12 mouse cellular contexts compared by ENCODE assay signal in the genomic region with DNA sequence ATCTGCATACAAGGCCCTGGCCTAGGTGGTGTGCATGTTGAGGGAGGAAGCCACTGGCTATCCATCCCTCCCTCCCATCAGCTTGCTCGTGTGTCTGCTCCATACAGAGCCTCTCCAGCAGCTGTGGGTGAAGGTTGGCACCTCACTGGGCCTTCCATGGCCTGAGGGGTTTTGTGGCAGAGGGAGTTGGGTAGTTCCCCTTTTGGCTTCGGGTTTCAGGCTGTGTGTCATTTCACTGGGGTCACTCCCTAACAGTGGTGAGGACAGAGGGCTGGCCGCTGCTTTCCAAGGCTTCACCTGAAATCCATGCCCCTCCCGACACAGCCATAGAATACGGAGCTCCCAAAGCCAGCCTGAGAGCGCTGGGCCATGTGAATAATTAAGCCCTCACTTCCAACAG.
A peak's percentile ranks its signal among the peaks of the same experiment; 100 is the strongest.
DNase-seq lines count a peak whose midpoint lies in the region; ATAC-seq and TF ChIP-seq lines count a peak whose summit lies in the region.
"Had no signal": no experiment of that assay in that cellular context is flagged by ENCODE, and none has a peak within 500 bp of the region (broad histone marks: within the 10 kb centered on the region; RNA-seq: fewer than 3 reads in every experiment).

No protein-coding gene starts in this region.

- no peak for ATAC-seq in forebrain, embryonic 12.5 days (ENCODE audit: low FRiP score)
- no peak for ATAC-seq in forebrain, embryonic 16.5 days
- ATAC-seq in embryonic facial prominence, embryonic 12.5 days (ENCODE audit: insufficient number of reproducible peaks, insufficient read depth, low FRiP score, low TSS enrichment) = no peak
- no peak for ATAC-seq in limb, embryonic 14.5 days (ENCODE audit: low FRiP score, low read depth)
- no peak for ATAC-seq in stomach, postnatal 0 days (ENCODE audit: low FRiP score, low TSS enrichment)
- ATAC-seq: lung, postnatal 0 days had no signal

- no peaks in the 10 kb centered on the region for H3K9me3 ChIP-seq in forebrain, embryonic 12.5 days
- no peaks in the 10 kb centered on the region for H3K9me3 ChIP-seq in forebrain, embryonic 16.5 days (ENCODE audit: control insufficient read depth, low read length)
- no peaks in the 10 kb centered on the region for H3K9me3 ChIP-seq in embryonic facial prominence, embryonic 12.5 days
- no peaks in the 10 kb centered on the region for H3K9me3 ChIP-seq in limb, embryonic 14.5 days (ENCODE audit: control insufficient read depth, low read length)
- H3K9me3 ChIP-seq in stomach, postnatal 0 days (ENCODE audit: control insufficient read depth, low read length) = no peaks in the 10 kb centered on the region

- DNase-seq in layer of hippocampus, adult 2 months (ENCODE audit: low spot score in 2 of 2) = no peak
- no peak for DNase-seq in layer of hippocampus, adult 18-20 months (ENCODE audit: low spot score in 2 of 2)
- DNase-seq in limb, embryonic 14.5 days (ENCODE audit: low spot score) = no peak
- no peak for DNase-seq in stomach, postnatal 0 days (ENCODE audit: low spot score)
- no peak for DNase-seq in thymus, postnatal 0 days (ENCODE audit: low spot score)
- DNase-seq: adrenal gland, adult 2 months; B cell, adult 2 months; retina, postnatal 1 day had no signal

- TF ChIP-seq CTCF in layer of hippocampus, adult 2 months (conservative IDR thresholded peaks at IDR 0.05) = no peak
- TF ChIP-seq CTCF in stomach, postnatal 0 days (IDR thresholded peaks at IDR 0.05; ENCODE audit: low read depth) = no peak

- H3K4me2 ChIP-seq in forebrain, embryonic 12.5 days = no peak overlapping the region
- H3K4me2 ChIP-seq in forebrain, embryonic 16.5 days (ENCODE audit: low read length) = no peak overlapping the region
- H3K4me2 ChIP-seq in embryonic facial prominence, embryonic 12.5 days (replicated peaks) = no peak overlapping the region
- H3K4me2 ChIP-seq in limb, embryonic 14.5 days (replicated peaks; ENCODE audit: low read depth, low read length, severe bottlenecking) = no peak overlapping the region
- H3K4me2 ChIP-seq in stomach, postnatal 0 days (replicated peaks; ENCODE audit: low read depth) = no peak overlapping the region

- no peak for TF ChIP-seq POLR2A in limb, embryonic 14.5 days (IDR thresholded peaks at IDR 0.05; ENCODE audit: borderline replicate concordance, extremely low read depth, insufficient read depth, insufficient read length)

- no peaks in the 10 kb centered on the region for H3K36me3 ChIP-seq in forebrain, embryonic 12.5 days (replicated peaks)
- H3K36me3 ChIP-seq in forebrain, embryonic 16.5 days (ENCODE audit: control insufficient read depth, insufficient read depth) = no peaks in the 10 kb centered on the region
- no peaks in the 10 kb centered on the region for H3K36me3 ChIP-seq in embryonic facial prominence, embryonic 12.5 days
- H3K36me3 ChIP-seq in limb, embryonic 14.5 days (ENCODE audit: control insufficient read depth, insufficient read depth, low read length) = no peaks in the 10 kb centered on the region
- no peaks in the 10 kb centered on the region for H3K36me3 ChIP-seq in stomach, postnatal 0 days (ENCODE audit: control insufficient read depth, insufficient read depth, low read length)

- WGBS in forebrain, embryonic 12.5 days = 61% methylated on average over 6 of the region's 6 CpGs
- whole genome bisulfite sequencing in forebrain, embryonic 16.5 days = 63% methylated on average over 6 of the region's 6 CpGs
- WGBS in embryonic facial prominence, embryonic 12.5 days = 39% methylated on average over 6 of the region's 6 CpGs
- WGBS in limb, embryonic 14.5 days = 30% methylated on average over 6 of the region's 6 CpGs
- 68% methylated on average over 6 of the region's 6 CpGs for WGBS in stomach, postnatal 0 days

- H3K4me3 ChIP-seq in forebrain, embryonic 12.5 days (replicated peaks) = no peak overlapping the region
- no peak overlapping the region for H3K4me3 ChIP-seq in forebrain, embryonic 16.5 days (replicated peaks; ENCODE audit: low read length)
- H3K4me3 ChIP-seq in layer of hippocampus, adult 2 months = no peak overlapping the region
- H3K4me3 ChIP-seq in embryonic facial prominence, embryonic 12.5 days = no peak overlapping the region
- H3K4me3 ChIP-seq in limb, embryonic 14.5 days (replicated peaks; ENCODE audit: low read length) = no peak overlapping the region
- H3K4me3 ChIP-seq in stomach, postnatal 0 days (ENCODE audit: low read depth, low read length) = no peak overlapping the region

- no peaks in the 10 kb centered on the region for H3K27me3 ChIP-seq in forebrain, embryonic 12.5 days
- no peaks in the 10 kb centered on the region for H3K27me3 ChIP-seq in forebrain, embryonic 16.5 days (replicated peaks; ENCODE audit: control insufficient read depth, insufficient read depth, low read length)
- no peaks in the 10 kb centered on the region for H3K27me3 ChIP-seq in embryonic facial prominence, embryonic 12.5 days
- H3K27me3 ChIP-seq in limb, embryonic 14.5 days (ENCODE audit: control insufficient read depth, insufficient read depth, low read length) = no peaks in the 10 kb centered on the region
- no peaks in the 10 kb centered on the region for H3K27me3 ChIP-seq in stomach, postnatal 0 days (ENCODE audit: control insufficient read depth, insufficient read depth, low read length)

- TF ChIP-seq EP300 in stomach, postnatal 0 days (optimal IDR thresholded peaks at IDR 0.05) = no peak

- H3K9ac ChIP-seq in forebrain, embryonic 12.5 days = no peak overlapping the region
- H3K9ac ChIP-seq in forebrain, embryonic 16.5 days (replicated peaks; ENCODE audit: low read depth, low read length) = no peak overlapping the region
- H3K9ac ChIP-seq in embryonic facial prominence, embryonic 12.5 days = no peak overlapping the region
- no peak overlapping the region for H3K9ac ChIP-seq in limb, embryonic 14.5 days (ENCODE audit: low read depth, low read length, severe bottlenecking)
- H3K9ac ChIP-seq in stomach, postnatal 0 days (ENCODE audit: low read length) = no peak overlapping the region

- 0 out of 2 replicates have a peak overlapping the region, but pooled peaks have one; percentile 56 for H3K27ac ChIP-seq in forebrain, embryonic 12.5 days
- no peak overlapping the region for H3K27ac ChIP-seq in forebrain, embryonic 16.5 days (ENCODE audit: low read length)
- peak overlapping the region; percentile 32; the same call in 1 of the 2 replicates for H3K27ac ChIP-seq in layer of hippocampus, adult 2 months
- peak overlapping the region; percentile 87 for H3K27ac ChIP-seq in embryonic facial prominence, embryonic 12.5 days
- H3K27ac ChIP-seq in limb, embryonic 14.5 days (replicated peaks; ENCODE audit: low read depth, low read length) = peak overlapping the region; percentile 89
- no peak overlapping the region for H3K27ac ChIP-seq in stomach, postnatal 0 days (replicated peaks)

- peaks cover 34% of the 10 kb centered on the region for H3K4me1 ChIP-seq in forebrain, embryonic 12.5 days
- H3K4me1 ChIP-seq in forebrain, embryonic 16.5 days (replicated peaks; ENCODE audit: control insufficient read depth, insufficient read depth, low read length) = peaks cover 2% of the 10 kb centered on the region; the same call in 1 of the 2 replicates
- H3K4me1 ChIP-seq in embryonic facial prominence, embryonic 12.5 days = peaks cover 41% of the 10 kb centered on the region
- H3K4me1 ChIP-seq in limb, embryonic 14.5 days (ENCODE audit: control insufficient read depth, insufficient read depth, low read length) = peaks cover 37% of the 10 kb centered on the region
- no peaks in the 10 kb centered on the region for H3K4me1 ChIP-seq in stomach, postnatal 0 days (replicated peaks; ENCODE audit: control insufficient read depth, insufficient read depth)

Comparison
In these comparisons a context has a peak if more than half of its experiments do, and no peak if none do; other contexts are left out.
1. H3K27ac ChIP-seq: peak in forebrain, embryonic 12.5 days (single experiment), layer of hippocampus, adult 2 months (single experiment), embryonic facial prominence, embryonic 12.5 days (single experiment) and limb, embryonic 14.5 days (single experiment); none in forebrain, embryonic 16.5 days (single experiment) and stomach, postnatal 0 days (single experiment).